Mouse (Mus musculus) heart, postnatal 0 days (tissue): ENCODE results near the gene Tmem132c.

Experiments
- CTCF ChIP-seq: IDR thresholded peaks from 2 replicates; pipeline ENCODE4 v1.5.1; 2016; ENCODE audit warnings: antibody characterized with exemption, control low read depth, low read depth
- EP300 ChIP-seq: IDR thresholded peaks from 2 replicates; pipeline ENCODE4 v1.6.1; 2016; ENCODE audit warnings: antibody characterized with exemption, low read depth

DNA sequence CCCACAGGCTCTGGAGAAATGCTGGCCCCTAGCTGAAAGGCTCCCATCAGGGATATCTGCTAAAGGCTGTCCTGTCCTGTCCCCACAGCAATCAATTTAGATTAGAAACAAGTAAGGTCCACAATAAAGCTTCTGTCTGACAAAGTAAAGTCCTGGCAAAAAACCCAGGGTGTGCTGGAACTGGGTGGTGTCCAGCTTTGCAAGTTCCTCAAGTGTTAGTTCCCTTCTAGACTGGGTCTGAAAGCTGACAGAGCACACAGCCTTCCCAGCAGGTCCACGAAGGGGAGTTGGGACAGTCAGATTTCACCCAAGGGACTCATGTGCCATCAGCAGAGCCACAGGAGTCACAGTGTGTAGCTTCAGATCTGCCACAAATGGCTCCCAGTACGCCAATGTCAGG lies 365.9 kb downstream of the Tmem132c start:
- TF ChIP-seq CTCF, result no peak
- no peak for TF ChIP-seq EP300
